Mouse (Mus musculus) forebrain, embryonic 11.5 days (tissue): ENCODE measurements around the gene Sema3b. TPM values are rescaled to one million over a fixed set of nuclear protein-coding genes. Genes with fewer than 3 reads are reported as not detected.

ENCODE experiments used
- ATAC-seq: fragments of 200-750 bp; cut with Nextera tagmentation; replicated peaks from 2 replicates; pipeline ENCODE4 v1.8.0; 2017; ENCODE audit warnings: moderate TSS enrichment; ENCODE audit not compliant: low FRiP score
- DNase-seq: peaks from one replicate; pipeline ENCODE4 v3.0.0-alpha.2; 2017; ENCODE audit warnings: low spot score
- H3K27ac ChIP-seq: fragments of 300-500 bp; sonication (generic); 2 replicates; pipeline ENCODE4 v1.5.1; 2014; ENCODE audit warnings: low read depth, low read length
- H3K27me3 ChIP-seq: fragments of 300-500 bp; sonication (generic); 2 replicates; pipeline ENCODE4 v1.6.1; 2014; ENCODE audit warnings: mild to moderate bottlenecking, low read length, mixed read lengths; ENCODE audit not compliant: control insufficient read depth, insufficient read depth
- H3K36me3 ChIP-seq: fragments of 300-500 bp; sonication (generic); 2 replicates; pipeline ENCODE4 v1.6.1; 2014; ENCODE audit warnings: mild to moderate bottlenecking, low read length, moderate library complexity, mixed read lengths; ENCODE audit not compliant: control insufficient read depth, insufficient read depth
- H3K4me1 ChIP-seq: fragments of 300-500 bp; sonication (generic); replicated peaks from 2 replicates; pipeline ENCODE4 v1.6.1; 2014; ENCODE audit warnings: low read length, mixed read lengths; ENCODE audit not compliant: control insufficient read depth, insufficient read depth
- H3K4me2 ChIP-seq: fragments of 300-500 bp; sonication (generic); 2 replicates; pipeline ENCODE4 v1.6.1; 2014; ENCODE audit warnings: low read depth, mild to moderate bottlenecking, low read length, moderate library complexity, mixed read lengths; ENCODE audit not compliant: severe bottlenecking
- H3K4me3 ChIP-seq: fragments of 300-500 bp; sonication (generic); 2 replicates; pipeline ENCODE4 v1.5.1; 2014; ENCODE audit warnings: low read depth, low read length
- H3K9ac ChIP-seq: fragments of 300-500 bp; sonication (generic); 2 replicates; pipeline ENCODE4 v1.6.1; 2014; ENCODE audit warnings: low read length
- H3K9me3 ChIP-seq: fragments of 300-500 bp; sonication (generic); 2 replicates; pipeline ENCODE4 v1.6.1; 2016; ENCODE audit warnings: low read length, mixed read lengths; ENCODE audit not compliant: control insufficient read depth
- WGBS: fragments of 180-500 bp; shearing (Covaris S2); extraction: QIAGEN DNeasy Blood & Tissue Kit; methylation state at CpG from one replicate; pipeline ENCODE4 v1.1.7; 2014; 5-methylcytosine and 5-hydroxymethylcytosine counted together
- polyA plus RNA-seq: library from polyadenylated mRNA; unstranded; fragments of >200 nt; fragmentation: Nextera tagmentation; extraction: Ambion mirVana; gene quantifications from 2 replicates; pipeline ENCODE4 v1.2.1, GENCODE M21; 2014

Gene Sema3b
- polyA plus RNA-seq, 1 experiment from 2014 or later = 1.7 TPM

GRCm38 (mm10) chr9:107630576-107630975 is 21.5 kb upstream of the Sema3b start:
- no peaks in the 10 kb centered on the region for H3K27me3 ChIP-seq
- peak overlapping the region; percentile 27; the same call in 1 of the 2 replicates for H3K4me3 ChIP-seq
- H3K4me2 ChIP-seq = peak overlapping the region; percentile 55
- ATAC-seq = peak; percentile 57
- WGBS = 4% methylated on average over 4 of the region's 4 CpGs
- H3K9me3 ChIP-seq = no peaks in the 10 kb centered on the region
- peak; percentile 91 for DNase-seq
- peak overlapping the region; percentile 73 for H3K9ac ChIP-seq
- H3K36me3 ChIP-seq = no peaks in the 10 kb centered on the region; the same call in 1 of the 2 replicates
- peaks cover 72% of the 10 kb centered on the region for H3K4me1 ChIP-seq
- H3K27ac ChIP-seq = peak overlapping the region; percentile 100

GRCm38 (mm10) chr9:107629901-107630425 is 20.9 kb upstream of the Sema3b start:
- H3K27ac ChIP-seq = peak overlapping the region; percentile 100
- peak overlapping the region; percentile 27 for H3K4me3 ChIP-seq
- H3K4me1 ChIP-seq = peaks cover 73% of the 10 kb centered on the region
- peak overlapping the region; percentile 73 for H3K9ac ChIP-seq
- DNase-seq (peak; percentile 76), ATAC-seq (no peak)
- 4% methylated on average over 14 of the region's 14 CpGs for WGBS
- no peaks in the 10 kb centered on the region for H3K9me3 ChIP-seq
- H3K36me3 ChIP-seq = no peaks in the 10 kb centered on the region; the same call in 1 of the 2 replicates
- H3K4me2 ChIP-seq = peak overlapping the region; percentile 55
- H3K27me3 ChIP-seq = no peaks in the 10 kb centered on the region

GRCm38 (mm10) chr9:107629411-107629730 is 20.3 kb upstream of the Sema3b start:
- 16% methylated on average over 4 of the region's 4 CpGs for WGBS
- ATAC-seq = no peak

GRCm38 (mm10) chr9:107628721-107629410 is 19.8 kb upstream of the Sema3b start:
- H3K4me3 ChIP-seq = no peak overlapping the region

More at GRCm38 (mm10) chr9:107629411-107629730, 20.3 kb upstream of the Sema3b start:
- H3K9ac ChIP-seq = peak overlapping the region; percentile 73
- H3K36me3 ChIP-seq = no peaks in the 10 kb centered on the region; the same call in 1 of the 2 replicates
- H3K4me1 ChIP-seq = peaks cover 79% of the 10 kb centered on the region
- DNase-seq = no peak
- H3K27me3 ChIP-seq = no peaks in the 10 kb centered on the region
- 0 out of 2 replicates have a peak overlapping the region, but pooled peaks have one; percentile 27 for H3K4me3 ChIP-seq
- peak overlapping the region; percentile 55 for H3K4me2 ChIP-seq
- no peaks in the 10 kb centered on the region for H3K9me3 ChIP-seq
- H3K27ac ChIP-seq = peak overlapping the region; percentile 100

GRCm38 (mm10) chr9:107627387-107628255 is 18.6 kb upstream of the Sema3b start:
- H3K9me3 ChIP-seq = no peaks in the 10 kb centered on the region
- H3K27me3 ChIP-seq = no peaks in the 10 kb centered on the region
- H3K9ac ChIP-seq = peak overlapping the region; percentile 63
- WGBS = 16% methylated on average over 20 of the region's 20 CpGs
- H3K4me1 ChIP-seq = peaks cover 72% of the 10 kb centered on the region
- peak overlapping the region; percentile 100 for H3K27ac ChIP-seq
- H3K4me3 ChIP-seq = peak overlapping the region; percentile 16
- no peak for ATAC-seq
- no peaks in the 10 kb centered on the region; the same call in 1 of the 2 replicates for H3K36me3 ChIP-seq
- peak overlapping the region; percentile 43 for H3K4me2 ChIP-seq
- DNase-seq = peak; percentile 69

More at GRCm38 (mm10) chr9:107628721-107629410, 19.8 kb upstream of the Sema3b start:
- no peaks in the 10 kb centered on the region; the same call in 1 of the 2 replicates for H3K36me3 ChIP-seq
- peak overlapping the region; percentile 55 for H3K4me2 ChIP-seq
- H3K9ac ChIP-seq = peak overlapping the region; percentile 73
- no peaks in the 10 kb centered on the region for H3K27me3 ChIP-seq
- H3K9me3 ChIP-seq = no peaks in the 10 kb centered on the region
- 34% methylated on average over 14 of the region's 15 CpGs for WGBS
- H3K4me1 ChIP-seq = peaks cover 79% of the 10 kb centered on the region
- DNase-seq = no peak
- ATAC-seq = no peak
- peak overlapping the region; percentile 100 for H3K27ac ChIP-seq

GRCm38 (mm10) chr9:107626844-107627277 is 17.8 kb upstream of the Sema3b start:
- H3K36me3 ChIP-seq = no peaks in the 10 kb centered on the region; the same call in 1 of the 2 replicates
- ATAC-seq = peak; percentile 81

GRCm38 (mm10) chr9:107626158-107626843 is 17.3 kb upstream of the Sema3b start:
- DNase-seq = no peak
- ATAC-seq = peak; percentile 53
- H3K9ac ChIP-seq = peak overlapping the region; percentile 63

More at GRCm38 (mm10) chr9:107626844-107627277, 17.8 kb upstream of the Sema3b start:
- H3K4me1 ChIP-seq = peaks cover 65% of the 10 kb centered on the region
- DNase-seq = peak; percentile 98
- no peaks in the 10 kb centered on the region for H3K9me3 ChIP-seq
- no peaks in the 10 kb centered on the region for H3K27me3 ChIP-seq
- 0% methylated on average over 2 of the region's 2 CpGs for WGBS
- H3K9ac ChIP-seq = peak overlapping the region; percentile 63
- H3K4me2 ChIP-seq = peak overlapping the region; percentile 43
- H3K27ac ChIP-seq = peak overlapping the region; percentile 100
- H3K4me3 ChIP-seq = peak overlapping the region; percentile 16

More at GRCm38 (mm10) chr9:107626158-107626843, 17.3 kb upstream of the Sema3b start:
- WGBS = 26% methylated on average over 15 of the region's 15 CpGs
- peak overlapping the region; percentile 16; the same call in 1 of the 2 replicates for H3K4me3 ChIP-seq
- H3K9me3 ChIP-seq = no peaks in the 10 kb centered on the region
- H3K4me2 ChIP-seq = peak overlapping the region; percentile 43
- H3K4me1 ChIP-seq = peaks cover 59% of the 10 kb centered on the region
- no peaks in the 10 kb centered on the region for H3K27me3 ChIP-seq
- H3K36me3 ChIP-seq = no peaks in the 10 kb centered on the region; the same call in 1 of the 2 replicates
- peak overlapping the region; percentile 100 for H3K27ac ChIP-seq
